Comparison of ENCODE assay signal across 22 mouse cellular contexts in genomic region chr13:93676864-93677263, GRCm38 (mm10). TPM values are rescaled to one million over a fixed set of nuclear protein-coding genes. Genes with fewer than 3 reads are reported as not detected.
"Had no signal": no experiment of that assay in that cellular context is flagged by ENCODE, and none has a peak within 500 bp of the region (broad histone marks: within the 10 kb centered on the region; RNA-seq: fewer than 3 reads in every experiment).

No protein-coding gene starts in this region.

- H3K4me3 ChIP-seq: layer of hippocampus, adult 2 months; left cerebral cortex, adult 2 months; limb, embryonic 10.5 days; liver, embryonic 15.5 days; midbrain, embryonic 10.5 days; myocyte; neural tube, embryonic 15.5 days; stomach, embryonic 15.5 days had no signal

- DNase-seq: kidney, adult 11 months; kidney, adult 9 months; kidney, postnatal 36 days; lung, adult 2 months; lung, postnatal 10 days; lung, postnatal 4 days; midbrain, embryonic 14.5 days; thymus, adult 2 months; thymus, postnatal 25 days had no signal

- H3K27ac ChIP-seq: kidney, postnatal 0 days; layer of hippocampus, adult 2 months; left cerebral cortex, adult 2 months; limb, embryonic 10.5 days; liver, embryonic 15.5 days; midbrain, embryonic 10.5 days; neural tube, embryonic 15.5 days; stomach, embryonic 15.5 days had no signal

- H3K9me3 ChIP-seq: limb, embryonic 10.5 days; liver, embryonic 15.5 days; midbrain, embryonic 10.5 days; neural tube, embryonic 15.5 days; stomach, embryonic 15.5 days had no signal

- H3K4me1 ChIP-seq: liver, embryonic 15.5 days; stomach, embryonic 15.5 days had no signal

- H3K4me2 ChIP-seq: liver, embryonic 11.5 days; liver, embryonic 15.5 days; neural tube, embryonic 15.5 days; stomach, embryonic 15.5 days had no signal

- H3K9ac ChIP-seq: liver, embryonic 15.5 days; neural tube, embryonic 15.5 days; stomach, embryonic 15.5 days had no signal

- H3K36me3 ChIP-seq: limb, embryonic 10.5 days; midbrain, embryonic 10.5 days; neural tube, embryonic 15.5 days; stomach, embryonic 15.5 days had no signal

RNA-seq across cellular contexts. Expression of gene Dmgdh, which starts 2.6 kb away (rescaled TPM):
- polyA plus RNA-seq: limb, embryonic 10.5 days; myocyte; neural tube, embryonic 11.5 days; spleen, adult 2 months had no signal

RNA-seq across cellular contexts. Expression of gene Bhmt2, which starts 2.8 kb away (rescaled TPM):
- polyA plus RNA-seq: limb, embryonic 10.5 days; midbrain, embryonic 10.5 days; midbrain, embryonic 14.5 days; myocyte; neural tube, embryonic 11.5 days; neural tube, embryonic 15.5 days; spleen, adult 2 months; thymus, adult 2 months had no signal

RNA-seq across cellular contexts. Expression of gene Bhmt, which starts 39.1 kb away (rescaled TPM):
- polyA plus RNA-seq: intestine, embryonic 14.5 days; limb, embryonic 10.5 days; myocyte; neural tube, embryonic 11.5 days; spleen, adult 2 months had no signal
